Mouse (Mus musculus): Measurements from ENCODE around the gene Fancg. TPM values are rescaled to one million over a fixed set of nuclear protein-coding genes. Genes with fewer than 3 reads are reported as not detected.
A peak's percentile ranks its signal among the peaks of the same experiment; 100 is the strongest.

Gene Fancg
- total RNA-seq, 2 experiments from 2014 or later: 2.2 to 2.6 TPM

GRCm38 (mm10) chr4:43037860-43038566 lies 27.7 kb upstream of the Fancg start:
- intact Hi-C loops (cut with DNase I; ENCODE audit: low total_unique reads): no loop called here

DNA sequence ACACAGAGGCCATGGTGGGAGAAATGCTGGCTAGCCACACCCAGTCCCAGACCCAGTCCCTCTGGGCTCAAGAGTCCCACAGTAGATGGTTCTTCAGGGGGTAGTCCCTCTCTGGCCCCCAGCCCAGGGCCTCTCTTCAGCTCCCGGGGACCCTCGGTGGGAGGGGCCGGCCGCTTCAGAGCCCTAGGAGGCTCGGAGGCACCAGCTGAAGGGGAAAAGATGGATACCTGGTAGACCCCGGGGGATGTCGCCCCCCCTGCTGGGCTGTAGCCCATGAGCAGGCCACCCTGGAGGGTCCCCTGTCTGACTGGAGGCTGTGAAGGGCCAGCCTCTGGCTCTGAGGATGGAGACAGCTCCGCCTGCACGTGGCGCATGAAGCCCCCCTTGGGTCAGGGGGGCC lies 26.1 kb upstream of the Fancg start:
- intact Hi-C loops (cut with DNase I; ENCODE audit: low total_unique reads): no loop called here
- no peak for DNase-seq

More at GRCm38 (mm10) chr4:43037860-43038566, 27.7 kb upstream of the Fancg start:
- no peak for DNase-seq

GRCm38 (mm10) chr4:43035851-43036250 lies 25.5 kb upstream of the Fancg start:
- DNase-seq: no peak
- intact Hi-C loops (cut with DNase I; ENCODE audit: low total_unique reads): no loop called here

GRCm38 (mm10) chr4:43033481-43033880 lies 23.2 kb upstream of the Fancg start:
- intact Hi-C loops (cut with DNase I; ENCODE audit: low total_unique reads): no loop called here
- DNase-seq: no peak

GRCm38 (mm10) chr4:43032501-43032900 lies 22.2 kb upstream of the Fancg start:
- no peak for DNase-seq
- intact Hi-C loops (cut with DNase I; ENCODE audit: low total_unique reads): no loop called here

DNA sequence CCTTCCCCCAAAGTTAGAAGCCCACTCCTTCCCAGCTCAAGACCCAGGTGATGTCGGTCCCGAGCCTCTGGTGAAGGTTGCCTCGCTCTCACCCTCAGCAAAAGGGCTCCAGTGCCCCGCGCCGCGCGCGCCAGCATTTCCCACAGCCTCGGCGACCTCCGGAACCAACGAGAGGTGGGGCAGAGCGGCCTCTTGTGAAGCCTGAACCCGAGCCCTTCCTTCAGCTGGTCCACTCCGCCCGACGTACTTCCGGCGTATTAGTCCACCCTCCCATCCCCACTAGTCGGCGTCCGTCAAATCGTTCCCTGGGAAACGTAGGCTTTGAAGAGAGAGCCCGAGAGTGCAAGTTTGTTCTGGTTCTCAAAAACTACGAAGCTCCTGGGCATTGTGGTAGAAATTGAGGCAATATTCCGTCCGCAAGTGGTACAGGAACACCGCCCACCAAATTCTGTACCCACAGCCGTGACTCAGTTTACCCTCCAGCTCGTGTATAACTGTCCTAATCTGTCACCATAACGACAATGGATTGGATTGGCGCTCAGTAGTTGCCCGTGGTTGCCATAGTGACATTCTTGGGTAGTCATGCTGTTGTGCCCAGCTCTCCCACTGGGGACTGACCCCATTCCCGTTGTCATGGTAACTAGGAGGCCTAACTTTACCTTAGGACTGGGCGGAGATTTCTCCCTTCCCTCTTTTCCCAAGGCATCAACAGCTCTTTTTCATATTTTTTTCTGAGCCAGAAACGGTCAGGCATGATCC lies 21.1 kb upstream of the Fancg start, which contains the start of gene Stoml2:
Gene Stoml2 (minus strand): TSS at position 474 of the 759 bp plus-strand sequence.
- intact Hi-C loops (cut with DNase I; ENCODE audit: low total_unique reads): no loop called here
- peak; percentile 93 for DNase-seq

DNA sequence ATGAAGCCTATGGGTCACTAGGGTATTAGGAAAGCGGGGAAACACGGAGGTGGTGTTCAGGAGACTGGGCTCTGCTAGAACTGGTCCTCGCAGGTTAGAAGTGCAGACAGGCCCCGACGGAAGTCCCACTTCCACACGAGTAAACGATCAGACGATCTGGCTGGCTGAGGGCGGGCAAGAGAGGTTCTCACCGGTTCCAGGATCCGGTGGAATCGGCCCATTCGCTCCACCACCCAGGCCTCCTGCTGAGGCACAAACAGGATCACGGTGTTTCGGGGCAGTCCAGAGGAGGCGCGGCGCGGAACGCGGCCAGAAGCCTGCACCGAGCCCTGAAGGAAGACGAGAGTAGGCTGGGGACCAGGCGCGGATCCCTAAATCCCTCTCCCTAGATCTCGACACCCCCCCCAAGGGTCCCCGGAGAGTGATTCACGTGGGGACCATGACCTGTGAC lies 20.5 kb upstream of the Fancg start:
- peak; percentile 46 for DNase-seq
- intact Hi-C loops (cut with DNase I; ENCODE audit: low total_unique reads): no loop called here

- DNase-seq: no peak
- intact Hi-C loops (cut with DNase I; ENCODE audit: low total_unique reads): no loop called here
Measured at GRCm38 (mm10) chr4:43030352-43030751, 20.0 kb upstream of the Fancg start.

- DNase-seq: no peak
- intact Hi-C loops (cut with DNase I; ENCODE audit: low total_unique reads): no loop called here
Measured at GRCm38 (mm10) chr4:43029749-43030148, 19.4 kb upstream of the Fancg start.

GRCm38 (mm10) chr4:43029121-43029520 lies 18.8 kb upstream of the Fancg start:
- intact Hi-C loops (cut with DNase I; ENCODE audit: low total_unique reads): no loop called here
- DNase-seq: no peak

GRCm38 (mm10) chr4:43025084-43025960 lies 15.0 kb upstream of the Fancg start, which contains the start of gene Pigo:
Gene Pigo, minus strand, starts transcription at chr4:43025819.
- DNase-seq: peak; percentile 94
- intact Hi-C loops (cut with DNase I; ENCODE audit: low total_unique reads): no loop called here

GRCm38 (mm10) chr4:43024673-43025072 lies 14.4 kb upstream of the Fancg start:
- intact Hi-C loops (cut with DNase I; ENCODE audit: low total_unique reads): no loop called here
- DNase-seq: no peak

DNA sequence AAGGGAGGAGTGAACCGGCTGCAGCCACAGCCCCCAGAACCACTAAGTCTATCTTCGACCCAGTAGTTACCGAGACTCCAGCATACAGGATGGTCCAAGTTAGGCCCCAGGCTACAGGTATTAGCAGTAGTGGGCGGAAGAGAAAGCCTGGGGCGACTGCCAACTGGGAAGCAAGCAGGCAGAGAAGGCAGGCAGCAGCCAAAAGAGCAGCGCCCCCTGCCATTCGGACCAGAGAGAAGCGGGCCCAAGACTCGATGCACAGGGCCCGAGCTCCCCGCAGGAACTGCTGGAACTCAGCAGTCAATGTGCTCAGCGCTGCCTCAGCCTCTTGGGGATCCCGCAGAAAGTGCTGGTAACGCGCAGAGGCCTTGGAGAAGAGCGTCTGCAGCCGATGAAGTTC lies 11.0 kb upstream of the Fancg start:
- DNase-seq: no peak

GRCm38 (mm10) chr4:43020876-43021275 lies 10.6 kb upstream of the Fancg start:
- DNase-seq: no peak
- intact Hi-C loops (cut with DNase I; ENCODE audit: low total_unique reads): no loop called here

More for the DNA sequence above, 11.0 kb upstream of the Fancg start:
- intact Hi-C loops (cut with DNase I; ENCODE audit: low total_unique reads): no loop called here

DNA sequence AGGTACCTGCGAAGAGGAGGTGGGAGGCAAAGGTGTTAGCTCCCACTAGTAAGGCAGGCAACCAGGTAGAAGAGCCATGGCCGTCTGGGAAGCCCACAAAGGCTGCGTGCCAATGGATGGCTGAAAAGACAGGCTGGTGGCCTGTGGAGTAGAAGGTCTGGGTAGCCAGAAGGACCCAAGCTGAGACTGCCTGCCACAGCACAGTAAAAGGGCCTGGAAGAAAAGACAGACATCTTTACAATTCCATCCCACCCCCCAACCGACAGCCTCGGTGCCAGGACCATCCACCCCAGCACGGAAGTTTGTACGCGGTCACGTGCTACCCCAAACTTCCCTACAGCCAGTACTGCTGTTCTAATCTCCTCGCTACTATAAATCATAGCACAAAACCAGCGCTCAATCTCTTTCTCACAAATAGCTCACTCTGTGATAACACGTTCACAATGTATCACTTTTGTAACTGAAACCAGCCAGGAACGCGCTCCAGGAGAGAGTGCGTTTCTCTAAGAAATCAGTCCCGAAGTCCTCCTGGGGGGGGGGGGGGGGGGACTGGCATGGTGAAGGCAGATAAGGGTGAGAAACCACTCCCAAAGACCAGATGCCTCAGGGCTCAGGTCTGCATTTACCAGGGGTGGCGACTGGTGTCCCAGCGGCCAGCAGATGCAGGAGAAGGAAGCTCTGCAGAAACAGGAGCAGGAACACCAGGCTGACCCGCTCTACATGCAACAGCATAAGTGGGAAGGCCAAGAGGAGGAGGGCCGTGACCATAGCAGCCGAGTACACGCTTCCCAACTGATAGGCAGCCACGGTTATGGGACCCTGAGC lies 9.5 kb upstream of the Fancg start:
- DNase-seq: no peak
- intact Hi-C loops (cut with DNase I; ENCODE audit: low total_unique reads): no loop called here

GRCm38 (mm10) chr4:43019176-43019575 lies 8.9 kb upstream of the Fancg start:
- no peak for DNase-seq
- intact Hi-C loops (cut with DNase I; ENCODE audit: low total_unique reads): no loop called here

GRCm38 (mm10) chr4:43018156-43018555 lies 7.8 kb upstream of the Fancg start:
- DNase-seq: no peak
- intact Hi-C loops (cut with DNase I; ENCODE audit: low total_unique reads): no loop called here

DNA sequence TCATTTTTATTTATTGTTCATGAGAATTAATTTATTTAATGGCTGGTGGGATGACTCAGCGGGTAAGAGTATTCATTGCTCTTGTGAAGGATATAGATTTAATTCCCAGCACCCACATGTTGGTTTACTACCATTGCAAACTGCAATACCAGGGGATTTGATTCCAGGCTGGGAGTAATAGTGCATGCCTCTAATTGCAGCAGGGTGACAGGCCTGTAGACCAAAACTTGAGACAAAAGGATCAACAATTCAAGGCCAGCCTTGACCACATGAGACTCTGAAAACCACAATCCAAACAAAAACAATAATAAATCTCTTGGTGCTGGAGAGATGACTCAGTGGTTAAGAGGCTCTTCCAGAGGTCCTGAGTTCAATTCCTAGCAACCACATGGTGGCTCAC lies 1.8 kb upstream of the Fancg start:
- no peak for DNase-seq
- intact Hi-C loops (cut with DNase I; ENCODE audit: low total_unique reads): no loop called here

- DNase-seq: peak; percentile 12
- intact Hi-C loops (cut with DNase I; ENCODE audit: low total_unique reads): no loop called here
Measured at GRCm38 (mm10) chr4:43005765-43006164, 4.5 kb downstream of the Fancg start.
